Mouse (Mus musculus): ENCODE measurements at regions not wholly inside any gene's neighbourhood (a gene's known extent, or its start where the extent isn't known, plus 50 kb on each side); places are given as distances from the start of the nearest gene placed in this dataset.

DNA sequence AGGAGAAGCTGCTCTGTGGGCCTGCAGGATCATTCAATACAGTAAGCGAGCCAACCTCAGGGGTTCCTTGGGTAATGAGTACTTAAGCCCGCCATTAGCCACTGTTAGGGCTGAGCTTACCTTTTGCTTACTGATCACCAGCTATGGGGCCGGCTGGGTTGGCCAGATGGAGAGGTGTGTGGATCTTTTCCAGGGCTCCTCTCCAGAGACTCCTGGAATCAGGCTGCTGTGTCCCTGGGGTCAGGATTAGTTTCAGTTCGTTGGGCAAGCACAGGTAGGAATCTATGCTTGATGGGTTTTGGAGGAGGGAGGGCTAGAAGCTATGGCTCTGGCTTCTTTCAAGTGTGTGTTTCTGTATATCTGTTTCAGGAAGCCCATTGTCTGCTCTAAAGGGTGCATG lies 175.7 kb upstream of the Gjb5 start:
- TF ChIP-seq GATA1 (IDR thresholded peaks at IDR 0.05; ENCODE audit: borderline replicate concordance, low read length) = no peak
- no peak for TF ChIP-seq FLI1 (IDR thresholded peaks at IDR 0.05; ENCODE audit: low read length)
